Mouse (Mus musculus) brain, embryonic 14.5 days (tissue): ENCODE results near the gene BC004004. TPM values are rescaled to one million over a fixed set of nuclear protein-coding genes. Genes with fewer than 3 reads are reported as not detected.
"Not testable (repeated sequence)": the region's sequence is repeated elsewhere in the genome, so short reads cannot be mapped to it uniquely, and the experiment has no call there.

Experiments
- DNase-seq: peaks from one replicate; pipeline ENCODE4 v3.0.0-alpha.2; 2011; ENCODE audit warnings: low read depth
- CTCF ChIP-seq: fragments of 200-500 bp; IDR thresholded peaks from 2 replicates; pipeline ENCODE4 v1.5.1; 2012; ENCODE audit warnings: inconsistent platforms, mild to moderate bottlenecking, moderate library complexity, borderline replicate concordance; ENCODE audit not compliant: insufficient read depth, insufficient read length; ENCODE audit errors: extremely low read depth
- POLR2A ChIP-seq: fragments of 200-500 bp; IDR thresholded peaks from 2 replicates; pipeline ENCODE4 v1.6.1; 2012; ENCODE audit warnings: mild to moderate bottlenecking, inconsistent platforms, borderline replicate concordance; ENCODE audit not compliant: poor library complexity, insufficient read depth, insufficient read length, severe bottlenecking; ENCODE audit errors: extremely low read depth
- polyA plus RNA-seq: library from polyadenylated mRNA; depleted of rRNA; stranded (reverse); fragments of >200 nt; gene quantifications from 2 replicates; pipeline ENCODE4 v1.2.3, GENCODE M21; 2012

BC004004 gene
- polyA plus RNA-seq, 1 experiment, result 80.8 TPM

- peak; percentile 89 for DNase-seq
- TF ChIP-seq POLR2A (no peak), CTCF (no peak)
These were observed 78.0 kb downstream of the BC004004 start for GRCm38 (mm10) chr17:29346496-29347125.

DNA sequence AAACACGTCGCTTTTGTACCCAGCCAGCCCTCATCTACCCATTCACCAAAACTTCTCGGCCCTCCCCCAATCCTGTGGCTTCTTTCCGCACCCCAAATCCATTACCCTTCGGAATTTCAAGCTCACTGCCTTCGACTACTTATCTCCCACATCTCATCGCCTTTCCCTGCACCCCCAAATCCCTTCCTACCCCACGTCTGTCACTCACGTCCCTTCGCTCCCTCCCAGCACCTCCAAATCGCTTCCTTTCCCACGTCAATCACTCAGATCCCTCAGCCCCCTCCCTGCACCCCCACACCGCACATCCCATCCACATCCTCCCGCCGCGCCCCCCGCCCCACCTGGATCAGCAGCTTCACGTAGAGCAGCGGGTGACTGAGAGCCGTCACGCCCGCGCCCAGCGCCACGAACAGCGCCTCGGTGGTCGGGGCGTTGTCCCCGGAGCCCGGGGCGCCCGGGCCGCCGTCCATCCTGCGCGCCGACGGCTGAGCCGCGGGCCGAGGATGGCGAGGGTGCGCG is 78.6 kb downstream of the BC004004 start:
- no peak for TF ChIP-seq POLR2A
- no peak for TF ChIP-seq CTCF
- DNase-seq, result peak; percentile 71

DNA sequence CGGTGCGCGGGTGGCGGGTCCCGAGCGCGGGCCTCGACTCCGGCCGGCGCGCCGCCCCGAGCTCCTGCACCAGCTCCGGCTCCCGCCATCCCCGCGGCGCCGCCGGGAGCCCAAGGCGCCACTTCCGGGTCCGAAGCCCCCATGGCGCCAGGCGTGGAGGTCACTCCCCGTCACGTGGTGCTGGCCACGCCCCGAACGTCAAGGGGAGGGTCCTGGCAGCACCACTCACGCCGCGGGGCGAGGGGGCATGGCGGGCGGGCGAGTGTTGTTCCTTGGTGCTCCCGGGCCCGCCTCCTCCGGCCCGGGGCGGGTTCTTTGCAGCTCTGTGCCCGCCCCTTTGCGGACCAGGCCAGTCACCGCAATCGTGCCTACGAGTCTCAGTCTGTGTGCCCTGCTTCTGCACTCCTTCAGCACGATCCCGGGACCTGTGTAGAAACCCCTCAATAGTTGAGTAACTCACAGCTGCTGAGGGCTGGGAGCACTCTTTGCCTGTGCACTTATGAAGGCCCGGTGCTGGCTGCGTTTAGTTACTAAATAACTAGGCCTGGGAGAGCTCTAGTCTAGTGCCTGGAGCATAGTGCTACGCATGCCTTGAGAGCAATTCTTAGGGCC is 79.2 kb downstream of the BC004004 start, which contains the start of gene Mtch1:
Mtch1 (minus strand) TSS at position 290 of the 612 bp plus-strand sequence.
- peak; percentile 87 for TF ChIP-seq POLR2A
- TF ChIP-seq CTCF, result no peak
- peak; percentile 98 for DNase-seq

GRCm38 (mm10) chr17:29348996-29349395 is 80.4 kb downstream of the BC004004 start:
- TF ChIP-seq POLR2A (no peak), CTCF (no peak)
- DNase-seq, result no peak

GRCm38 (mm10) chr17:29351056-29351455 is 82.5 kb downstream of the BC004004 start:
- DNase-seq, result not testable (repeated sequence)

- TF ChIP-seq CTCF (no peak), POLR2A (no peak)
- peak; percentile 91 for DNase-seq
These were observed 86.9 kb downstream of the BC004004 start for GRCm38 (mm10) chr17:29355461-29355840.

- peak; percentile 81 for DNase-seq
- no peak for TF ChIP-seq CTCF
- TF ChIP-seq POLR2A, result no peak
These were observed 87.4 kb downstream of the BC004004 start for GRCm38 (mm10) chr17:29355841-29356478.

DNA sequence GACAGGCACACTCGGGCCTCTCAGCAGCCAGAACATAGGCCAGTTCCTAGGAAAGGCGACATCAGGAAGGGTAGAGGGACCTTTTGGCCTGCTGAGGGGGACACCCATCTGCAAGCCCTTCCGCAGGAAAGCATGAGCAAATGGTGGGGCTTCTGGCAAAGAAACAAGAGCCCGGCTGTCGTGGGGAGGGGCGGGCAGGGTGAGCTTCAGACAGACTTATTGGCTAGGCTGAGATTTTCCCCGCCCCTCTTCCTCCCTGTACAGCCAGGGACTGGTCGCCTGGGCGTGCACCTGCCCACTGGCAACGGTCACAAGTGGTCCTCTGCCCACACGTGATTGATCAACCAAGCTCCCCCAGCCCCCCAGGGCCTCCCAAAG is 87.9 kb downstream of the BC004004 start:
- TF ChIP-seq CTCF (no peak), POLR2A (peak; percentile 20; the same call in 1 of the 2 replicates)
- peak; percentile 98 for DNase-seq

GRCm38 (mm10) chr17:29356882-29357281 is 88.3 kb downstream of the BC004004 start:
- no peak for DNase-seq
- TF ChIP-seq CTCF (no peak), POLR2A (no peak)

DNA sequence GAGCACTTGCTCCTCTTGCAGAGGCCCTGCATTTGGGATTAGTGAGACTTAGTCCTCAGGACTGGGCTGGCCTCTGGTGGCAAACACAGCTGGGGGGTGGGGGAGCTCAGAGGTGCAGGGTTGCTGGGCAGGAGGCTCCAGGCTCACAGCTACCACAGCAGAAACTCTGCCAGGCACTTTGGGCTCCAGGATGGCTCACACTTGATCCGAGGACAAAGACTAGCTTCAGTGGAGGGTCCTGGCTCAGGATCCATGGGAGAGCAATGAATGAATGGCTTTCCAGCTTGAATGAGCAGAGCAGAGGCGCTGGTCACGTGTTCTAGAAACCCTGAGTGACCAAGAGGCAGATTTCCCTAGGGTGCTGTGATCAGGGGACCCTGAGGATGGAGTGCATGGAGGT is 90.3 kb downstream of the BC004004 start:
- TF ChIP-seq POLR2A, result no peak
- no peak for TF ChIP-seq CTCF
- DNase-seq, result no peak

GRCm38 (mm10) chr17:29360761-29361221 is 92.2 kb downstream of the BC004004 start, which contains the start of gene Fgd2:
TSS of gene Fgd2 (plus strand) at chr17:29360914.
- DNase-seq, result no peak
- TF ChIP-seq CTCF, result no peak
- TF ChIP-seq POLR2A, result no peak

- no peak for DNase-seq
- TF ChIP-seq POLR2A (no peak), CTCF (no peak)
These were observed 93.5 kb downstream of the BC004004 start for GRCm38 (mm10) chr17:29361982-29362691.
